Mouse (Mus musculus) megakaryocyte progenitor cell, adult 5-6 weeks (primary cell): ENCODE measurements at regions not wholly inside any gene's neighbourhood (a gene's known extent, or its start where the extent isn't known, plus 50 kb on each side); places are given as distances from the start of the nearest gene placed in this dataset.

Source experiments
- ATAC-seq: replicated peaks from 2 replicates; pipeline ENCODE4 v1.8.0; 2016; ENCODE audit warnings: mild to moderate bottlenecking, moderate TSS enrichment, inconsistent platforms; ENCODE audit not compliant: poor library complexity

- 0 out of 2 replicates have a peak, but pooled peaks have one; percentile 14 for ATAC-seq
These were observed 168.5 kb upstream of the Klf3 start for GRCm38 (mm10) chr5:64634721-64635120.

DNA sequence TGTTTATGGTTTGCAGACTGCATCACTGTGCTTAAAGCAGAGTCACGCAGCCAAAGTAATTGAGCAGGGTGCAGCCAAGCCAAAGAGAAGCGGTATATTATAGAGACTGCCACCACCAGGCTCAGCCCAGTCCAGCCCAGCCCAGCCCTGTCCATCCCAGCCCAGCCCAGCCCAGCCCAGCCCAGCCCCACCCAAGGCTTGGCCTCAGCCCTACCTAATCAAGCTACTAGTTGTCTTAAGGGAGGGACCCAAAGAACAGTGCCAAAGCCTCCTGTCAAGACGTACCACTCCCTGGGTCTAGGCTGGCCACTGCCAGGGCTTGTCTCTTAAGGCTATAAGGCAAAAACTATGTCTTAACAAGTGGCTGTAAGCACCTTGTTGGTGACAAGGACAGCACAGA is 166.9 kb upstream of the Klf3 start:
- ATAC-seq, result 0 out of 2 replicates have a peak, but pooled peaks have one; percentile 26

GRCm38 (mm10) chr5:64643584-64643983 is 159.6 kb upstream of the Klf3 start:
- ATAC-seq, result no peak

DNA sequence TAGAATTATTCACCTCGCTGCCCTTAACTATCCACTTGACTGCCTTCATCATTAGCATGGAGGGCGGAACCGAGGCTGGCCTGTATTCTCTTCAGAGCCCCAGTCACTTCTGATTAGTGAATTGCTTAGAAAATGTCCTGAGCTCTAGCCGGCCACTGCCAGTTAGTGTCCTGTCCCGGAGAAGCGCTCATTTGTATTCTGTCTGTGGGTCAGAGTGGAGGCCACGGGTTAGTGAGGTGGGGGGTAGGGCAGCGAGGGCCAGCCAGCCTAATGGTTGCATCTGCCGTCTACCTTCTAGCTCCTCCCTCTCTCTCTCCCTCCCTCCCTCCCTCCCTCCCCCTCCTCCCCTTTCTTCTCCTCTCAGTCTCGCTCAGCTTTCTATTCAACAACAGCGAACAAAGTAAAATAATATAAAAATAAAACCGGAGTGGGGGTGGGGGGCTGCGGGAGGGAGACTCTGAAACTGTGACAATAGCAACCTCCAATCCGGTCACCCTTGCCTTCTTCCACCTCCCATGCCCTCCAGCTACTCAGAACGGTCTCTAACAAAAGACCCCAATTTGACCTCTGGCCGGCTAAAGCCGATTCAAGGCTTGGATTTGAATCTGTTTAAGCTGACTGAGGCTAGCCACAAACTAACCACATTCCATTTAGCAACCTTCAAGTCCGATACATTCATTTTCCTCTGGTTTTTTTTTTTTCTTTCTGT is 155.6 kb upstream of the Klf3 start:
- peak; percentile 33; the same call in 1 of the 2 replicates for ATAC-seq

DNA sequence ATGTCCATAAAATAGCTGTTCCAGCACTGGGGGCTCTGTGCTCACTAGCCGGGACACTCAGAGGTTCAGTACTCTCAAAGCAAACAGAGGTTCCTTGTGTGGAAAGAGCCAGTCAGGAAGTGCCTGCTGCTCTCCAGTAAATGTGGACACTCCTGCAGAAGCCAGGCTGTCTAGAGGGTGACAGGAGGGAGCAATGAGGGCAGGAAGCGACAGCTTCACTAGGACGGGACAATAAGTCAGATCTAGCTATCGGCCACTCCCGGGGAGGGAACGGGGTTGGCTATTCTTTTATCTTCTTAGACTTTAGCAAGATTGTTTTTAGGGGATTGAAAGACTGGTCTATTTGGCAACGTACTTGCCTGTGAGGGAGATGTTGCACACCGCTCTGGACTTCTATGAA is 154.7 kb upstream of the Klf3 start:
- peak; percentile 61 for ATAC-seq

DNA sequence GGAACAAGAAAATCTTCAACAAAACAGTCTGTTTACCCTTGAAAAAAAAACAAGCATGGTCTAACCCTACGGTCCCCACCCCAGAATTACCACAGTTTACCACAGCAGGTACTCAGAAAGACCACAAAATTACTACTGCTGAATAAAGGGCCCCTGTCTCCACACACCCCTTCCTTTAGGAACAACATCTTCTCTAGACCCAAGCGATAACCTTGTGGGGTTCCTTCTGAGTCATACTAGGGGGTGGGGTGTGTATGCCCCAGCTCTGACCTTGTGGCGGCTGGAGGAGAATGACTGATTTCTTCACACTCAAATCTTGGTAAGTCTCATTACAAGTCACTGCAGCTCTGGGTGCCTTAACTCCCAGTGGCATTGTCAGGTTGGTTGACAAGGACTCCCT is 151.8 kb upstream of the Klf3 start:
- ATAC-seq, result peak; percentile 37

DNA sequence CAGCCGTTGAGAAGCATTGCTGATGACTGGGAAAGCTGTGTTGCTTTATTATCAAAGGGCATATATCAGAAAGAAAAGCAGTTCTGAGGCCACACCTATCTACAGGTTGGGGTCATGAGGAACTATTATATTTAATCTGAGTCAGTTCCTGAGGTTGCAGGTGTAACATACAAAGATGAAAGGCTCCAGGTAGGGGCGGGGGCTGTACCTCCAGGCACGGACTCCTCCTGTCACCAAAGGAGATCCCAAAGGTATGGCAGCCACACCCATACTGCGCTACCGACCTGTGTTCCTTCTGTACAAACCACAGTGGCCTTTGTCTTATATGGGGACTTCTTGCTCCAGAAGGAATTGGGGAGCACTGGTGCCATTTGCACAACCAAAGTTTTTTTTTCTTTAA is 149.4 kb upstream of the Klf3 start:
- no peak for ATAC-seq

GRCm38 (mm10) chr5:64655286-64655685 is 147.9 kb upstream of the Klf3 start:
- ATAC-seq, result no peak

- ATAC-seq, result no peak
These were observed 141.2 kb upstream of the Klf3 start for GRCm38 (mm10) chr5:64661959-64662358.

DNA sequence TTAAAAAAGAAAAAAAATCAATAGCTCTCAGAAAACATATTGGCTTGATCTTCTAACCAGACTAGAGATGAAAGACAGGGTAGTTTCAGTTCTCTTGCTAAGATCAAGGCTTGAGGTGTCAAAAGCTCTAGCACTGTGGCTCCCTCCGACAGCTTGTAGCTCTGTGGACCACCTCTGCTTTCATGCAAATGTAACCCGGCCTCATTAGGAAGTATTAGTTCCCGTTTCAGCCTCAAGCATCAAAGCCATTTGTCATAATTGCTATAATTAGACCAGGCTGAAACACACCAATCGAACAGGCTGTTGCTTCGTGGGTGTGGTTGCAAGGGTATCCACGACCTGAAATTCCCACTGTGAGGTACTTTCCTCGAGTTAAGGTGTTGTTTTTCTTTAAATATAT is 140.7 kb upstream of the Klf3 start:
- peak; percentile 68 for ATAC-seq

GRCm38 (mm10) chr5:64663766-64664165 is 139.4 kb upstream of the Klf3 start:
- ATAC-seq, result no peak

- ATAC-seq, result no peak
These were observed 138.1 kb upstream of the Klf3 start for GRCm38 (mm10) chr5:64665064-64665463.

GRCm38 (mm10) chr5:64666256-64666655 is 136.9 kb upstream of the Klf3 start:
- no peak for ATAC-seq

DNA sequence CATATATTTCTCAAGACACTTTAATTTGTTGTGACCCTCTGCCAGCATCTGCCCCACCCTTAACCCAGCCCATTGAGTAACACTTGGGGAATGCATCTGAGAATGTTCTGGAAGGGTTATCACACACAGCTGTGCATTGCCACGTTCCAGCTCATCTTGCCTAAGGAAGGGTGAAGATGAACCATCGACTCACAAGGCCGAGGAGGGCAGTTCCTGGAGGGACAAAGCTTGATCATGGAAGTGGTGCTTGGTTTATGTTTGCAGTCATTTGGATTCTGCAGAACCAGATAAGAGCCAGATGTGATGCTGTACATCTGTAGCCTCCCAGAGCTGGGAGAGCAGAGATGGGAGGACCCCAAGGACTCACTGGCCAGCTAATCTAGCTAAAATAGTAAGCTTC is 136.1 kb upstream of the Klf3 start:
- peak; percentile 34; the same call in 1 of the 2 replicates for ATAC-seq

DNA sequence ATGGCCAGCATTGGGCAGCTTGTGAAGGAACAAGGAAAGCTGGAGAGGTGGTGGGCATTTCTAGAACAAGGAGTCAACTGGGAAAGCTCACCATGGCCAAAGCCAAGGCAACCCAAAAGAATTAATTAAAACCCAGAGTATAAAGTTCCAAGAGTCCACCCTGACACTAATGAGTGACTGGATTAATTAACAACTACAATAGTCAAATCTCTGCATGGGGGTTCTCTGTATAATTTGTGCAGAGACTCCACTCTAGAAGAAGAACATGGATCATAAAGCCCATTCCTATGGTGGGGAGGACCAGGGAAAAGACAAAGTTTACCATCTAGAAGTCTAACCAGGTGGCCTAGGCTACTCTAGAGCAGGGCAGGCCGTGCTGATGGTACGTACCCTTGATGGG is 129.3 kb upstream of the Klf3 start:
- no peak for ATAC-seq

DNA sequence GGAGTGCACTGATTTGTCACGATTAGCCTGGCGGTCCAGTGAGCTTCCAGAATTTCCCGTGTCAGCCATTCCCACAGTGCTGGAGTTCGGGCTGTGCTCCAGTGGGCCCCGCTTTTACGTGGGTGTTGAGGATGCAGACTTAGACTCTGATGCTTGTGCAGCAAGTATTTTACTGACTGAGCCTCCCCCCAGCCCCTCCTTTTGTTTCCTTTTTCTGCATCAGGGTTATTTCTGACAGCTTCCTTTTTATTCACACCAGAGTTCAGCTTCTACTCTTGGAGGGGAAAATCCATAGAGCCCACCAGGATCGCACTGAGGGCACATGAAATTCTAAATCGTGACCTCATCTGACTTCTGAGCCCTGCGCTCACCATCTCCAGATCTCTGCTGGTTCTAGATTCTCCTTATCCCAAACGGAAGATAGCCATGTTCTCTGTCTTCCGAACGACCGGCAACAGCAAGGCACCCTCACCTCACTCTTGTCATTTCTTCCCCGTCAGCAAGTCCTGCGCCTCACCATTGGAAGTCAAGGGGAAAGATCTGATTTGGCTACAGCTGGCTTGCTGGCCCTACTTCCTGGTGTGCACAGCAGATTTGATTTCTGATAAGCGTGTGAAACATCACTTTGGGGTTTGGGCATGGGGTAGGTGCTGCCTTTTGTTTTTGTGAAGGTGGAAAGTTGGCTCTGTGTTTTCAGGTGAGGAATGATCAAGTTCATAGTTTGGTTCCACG is 126.8 kb upstream of the Klf3 start:
- ATAC-seq, result 0 out of 2 replicates have a peak, but pooled peaks have one; percentile 7

DNA sequence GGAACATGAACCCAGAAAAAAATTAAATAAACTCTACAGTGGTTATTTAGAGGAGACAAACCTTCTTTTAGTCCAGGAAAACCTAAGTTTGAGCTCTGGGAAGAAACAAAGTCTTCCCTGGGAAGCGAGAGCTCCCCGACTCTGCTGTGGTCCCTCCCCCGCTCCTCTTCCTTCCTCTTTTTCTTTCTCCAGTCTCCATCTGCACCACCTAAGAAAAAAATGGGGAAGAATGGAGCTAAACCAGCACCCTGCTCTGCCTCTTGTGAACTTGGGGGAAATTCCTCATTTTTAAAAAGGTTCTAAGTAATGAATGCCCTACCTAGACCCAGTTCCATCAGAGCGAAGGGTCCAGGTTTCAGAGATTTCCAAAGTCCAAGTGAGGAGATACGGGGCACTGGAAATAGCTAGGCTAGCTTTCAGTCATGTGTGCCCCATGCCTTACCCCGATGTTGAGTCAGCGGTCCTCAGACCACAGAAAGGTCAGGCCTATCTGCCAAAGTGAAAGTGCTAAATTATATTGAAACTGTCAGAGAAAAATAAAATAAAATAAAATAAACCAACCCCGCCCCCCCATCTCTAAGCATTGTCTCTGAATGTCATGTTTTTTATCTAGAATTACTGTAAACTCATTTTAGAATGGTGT is 126.1 kb upstream of the Klf3 start:
- ATAC-seq, result peak; percentile 76

DNA sequence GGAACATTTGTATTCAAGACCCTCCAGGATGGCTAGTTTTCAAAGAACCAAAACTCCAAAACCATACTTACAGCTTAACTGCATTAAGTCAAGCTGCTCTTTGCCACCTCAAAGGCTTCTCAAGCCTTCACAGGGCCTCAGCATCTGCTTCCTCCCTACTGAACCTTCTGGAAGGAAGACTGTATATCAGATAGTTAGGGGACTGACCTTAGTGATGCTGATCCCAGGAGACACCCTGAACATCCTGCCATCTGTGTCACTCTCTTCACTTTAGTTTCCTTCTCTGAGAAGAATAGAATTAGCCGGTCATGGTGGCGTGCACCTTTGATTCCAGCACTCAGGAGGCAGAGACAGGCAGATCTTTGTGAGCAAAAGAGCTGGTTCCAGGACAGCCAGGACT is 124.5 kb upstream of the Klf3 start:
- no peak for ATAC-seq

DNA sequence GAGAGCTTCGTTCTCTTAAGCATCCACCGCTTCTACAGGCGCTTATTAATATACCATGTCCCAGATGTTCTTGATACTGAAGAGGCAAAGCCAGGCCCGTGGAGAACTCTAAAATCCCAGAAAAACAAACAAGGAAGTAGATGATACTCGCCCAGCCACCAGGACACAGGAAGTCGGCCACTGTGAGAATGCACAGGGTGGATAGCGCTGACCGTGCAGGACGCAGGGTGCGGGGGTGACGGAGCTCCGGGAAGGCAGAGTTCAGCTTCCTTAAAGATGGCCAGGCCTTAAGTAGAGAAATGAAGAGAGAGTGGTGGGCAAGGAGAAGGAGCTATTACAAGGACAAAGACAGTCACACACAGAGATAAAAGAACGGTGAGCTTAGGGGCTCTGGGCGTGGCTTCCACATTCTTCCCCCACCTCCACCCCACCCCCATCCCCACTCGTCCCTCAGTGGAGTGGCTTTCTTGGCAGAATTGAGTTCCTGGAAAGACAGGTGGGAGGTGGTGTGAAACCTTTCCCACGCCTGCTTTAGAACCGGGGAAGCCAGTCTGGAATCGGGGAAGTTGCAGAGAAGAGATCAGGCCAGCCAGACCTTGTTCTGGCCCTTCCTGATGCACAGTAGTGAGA is 123.1 kb upstream of the Klf3 start:
- ATAC-seq, result no peak

GRCm38 (mm10) chr5:64681161-64681560 is 122.0 kb upstream of the Klf3 start:
- no peak for ATAC-seq

DNA sequence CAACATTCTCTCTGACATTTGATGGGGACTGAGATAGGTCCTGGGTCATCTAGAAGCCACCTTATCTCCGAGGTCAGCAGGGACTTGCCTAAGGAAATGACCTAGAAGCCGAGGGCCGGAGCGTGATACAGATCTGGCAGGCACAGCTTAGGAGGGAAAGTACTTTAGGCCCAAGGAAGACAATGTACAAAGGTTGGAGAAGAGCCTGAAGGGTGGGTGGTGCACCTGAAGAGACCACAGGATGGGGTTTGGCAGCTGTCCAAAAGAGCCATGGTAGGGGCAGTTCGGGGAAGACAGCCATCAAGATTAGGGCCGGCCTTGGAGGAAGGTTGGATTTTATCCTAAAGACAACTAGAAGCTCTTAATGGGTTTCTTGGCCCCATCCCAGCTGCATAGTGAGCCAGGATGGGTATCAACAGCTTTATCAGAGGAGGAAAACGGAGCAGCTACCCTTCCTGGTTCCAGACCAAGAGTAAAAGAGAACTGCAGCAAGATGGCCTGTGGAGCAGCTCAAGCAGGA is 120.8 kb upstream of the Klf3 start:
- ATAC-seq, result 0 out of 2 replicates have a peak, but pooled peaks have one; percentile 2
